Mouse (Mus musculus): ENCODE results near the gene Hist1h2bk.

Hist1h2bk gene

GRCm38 (mm10) chr13:22035267-22036148 lies at the start of gene Hist1h2bk, which contains the start of gene Hist1h2ah:
TSS of gene Hist1h2bk (plus strand) at chr13:22035870.
TSS of gene Hist1h2ah (minus strand) at chr13:22035568.
- DNase-seq (ENCODE audit: low spot score) = peak; percentile 91

- DNase-seq (ENCODE audit: low spot score) = no peak
Observed at GRCm38 (mm10) chr13:21992550-21992949, 43.1 kb upstream of the Hist1h2bk start.

- DNase-seq (ENCODE audit: low spot score) = no peak
Observed at GRCm38 (mm10) chr13:21993957-21994738, 41.5 kb upstream of the Hist1h2bk start.

- DNase-seq (ENCODE audit: low spot score) = no peak
Observed at GRCm38 (mm10) chr13:21994896-21995295, 40.8 kb upstream of the Hist1h2bk start.

- no peak for DNase-seq (ENCODE audit: low spot score)
Observed at GRCm38 (mm10) chr13:21995331-21995914, 40.2 kb upstream of the Hist1h2bk start.

DNA sequence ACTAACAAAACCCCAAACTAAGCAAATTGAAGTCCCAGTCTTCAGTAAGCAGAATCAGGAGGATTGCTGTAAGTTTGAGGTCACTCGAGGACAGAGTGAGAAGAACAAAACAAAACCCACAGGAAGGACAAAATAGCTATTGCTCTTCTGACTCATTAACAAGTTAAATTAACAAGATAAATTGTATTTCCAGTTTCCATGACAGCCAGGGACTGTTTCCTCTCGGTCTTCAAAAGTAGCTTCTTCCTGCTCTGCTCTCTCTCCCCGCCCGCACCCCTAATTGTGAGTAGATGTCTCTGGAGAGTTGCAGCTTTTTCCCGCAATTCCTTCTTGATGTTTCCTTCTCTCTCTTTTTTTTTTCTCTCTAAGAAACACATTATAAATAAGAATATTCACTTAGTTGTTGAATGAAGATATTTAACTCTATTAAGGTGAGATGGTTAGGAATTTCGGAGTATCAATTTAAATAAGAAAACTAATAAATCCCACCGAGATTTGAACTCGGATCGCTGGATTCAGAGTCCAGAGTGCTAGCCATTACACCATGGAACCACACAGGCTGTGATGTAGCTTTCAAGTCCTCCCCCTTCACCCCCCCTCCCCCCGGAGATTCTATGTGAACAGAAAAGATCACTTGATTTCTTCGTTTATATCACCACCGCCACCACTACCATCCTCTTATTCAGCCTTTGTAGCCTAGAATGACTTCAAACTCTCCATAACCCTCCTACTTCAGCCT lies 39.4 kb upstream of the Hist1h2bk start:
- DNase-seq (ENCODE audit: low spot score) = no peak

GRCm38 (mm10) chr13:21996840-21997185 lies 38.9 kb upstream of the Hist1h2bk start:
- no peak for DNase-seq (ENCODE audit: low spot score)

- DNase-seq (ENCODE audit: low spot score) = no peak
Observed at GRCm38 (mm10) chr13:21997201-21997820, 38.4 kb upstream of the Hist1h2bk start.

DNA sequence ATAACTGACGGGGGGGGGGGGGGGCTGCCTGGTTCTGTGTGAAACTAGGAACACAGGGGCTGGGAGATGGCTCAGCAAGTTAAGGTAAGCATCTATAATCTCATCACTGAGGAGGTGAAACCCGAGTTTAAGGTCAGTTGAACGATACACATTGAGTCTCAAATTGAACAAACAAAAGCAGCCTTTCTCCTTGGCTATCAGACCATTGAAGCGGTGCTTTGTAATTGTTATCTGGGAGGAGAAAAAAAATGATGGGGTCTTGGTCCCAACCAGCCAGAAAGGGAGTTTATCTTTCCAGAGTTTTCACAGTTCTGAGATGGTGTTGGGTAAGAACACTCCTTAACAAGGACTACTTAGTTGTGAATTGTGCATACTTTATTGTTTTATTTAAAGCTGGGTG lies 37.8 kb upstream of the Hist1h2bk start:
- no peak for DNase-seq (ENCODE audit: low spot score)

DNA sequence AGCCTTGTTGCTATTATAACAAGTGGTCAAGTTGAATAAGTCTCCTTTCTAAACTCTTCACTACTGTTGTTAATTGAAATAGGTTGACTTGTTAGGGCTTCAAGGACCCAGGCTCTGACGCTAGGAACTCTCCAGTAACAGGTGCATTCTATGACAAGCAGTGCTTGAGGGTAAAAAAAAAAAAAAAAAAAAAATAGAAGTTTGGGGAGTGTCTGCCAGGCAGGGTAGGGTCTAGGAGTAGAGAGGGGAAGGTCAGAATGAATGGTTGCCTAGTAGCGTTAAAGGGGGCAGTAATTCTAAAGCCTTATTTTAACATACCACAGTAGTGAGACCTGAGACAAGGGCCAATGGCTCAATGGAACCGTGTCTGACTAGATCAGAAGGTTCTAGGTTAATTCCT lies 37.3 kb upstream of the Hist1h2bk start:
- DNase-seq (ENCODE audit: low spot score) = no peak

DNA sequence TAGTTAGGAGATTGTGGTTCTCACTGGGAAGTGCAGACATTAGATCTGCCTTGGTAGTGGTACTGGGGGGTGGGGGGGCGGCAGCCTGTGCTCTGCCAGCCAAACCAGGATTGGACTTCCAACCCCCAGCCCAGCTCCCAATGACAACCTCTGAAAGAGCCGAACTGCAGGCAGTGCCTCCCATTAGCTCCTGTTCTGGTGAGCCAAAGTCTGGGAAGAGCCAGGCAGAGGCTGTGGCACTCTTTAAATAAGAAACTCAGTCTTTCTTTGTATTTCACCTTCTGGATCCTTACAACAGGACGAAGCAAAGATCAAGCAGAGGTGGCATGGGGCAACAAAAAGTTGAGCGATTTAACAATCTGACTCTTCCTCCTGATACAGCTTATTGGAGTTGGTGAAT lies 36.5 kb upstream of the Hist1h2bk start:
- DNase-seq (ENCODE audit: low spot score) = no peak

DNA sequence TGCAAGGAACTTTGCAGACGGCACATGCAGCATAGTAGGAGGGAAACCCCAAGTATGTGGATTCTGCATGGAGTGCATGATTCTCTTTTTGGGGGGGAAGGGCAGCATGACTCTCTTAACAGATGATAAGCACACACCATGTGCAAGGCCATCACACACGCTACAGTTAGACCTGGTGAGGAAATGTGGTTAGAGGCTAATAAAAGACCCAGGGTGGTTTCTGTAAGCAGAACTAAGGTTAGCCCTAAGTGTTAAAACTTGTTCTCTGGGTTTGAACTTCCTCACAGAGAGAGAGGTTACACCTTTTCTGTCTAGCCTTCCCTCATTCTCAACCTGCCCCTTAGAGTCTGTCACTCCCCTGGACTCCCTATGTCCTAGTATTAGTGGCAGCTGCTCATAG lies 34.3 kb upstream of the Hist1h2bk start:
- no peak for DNase-seq (ENCODE audit: low spot score)

DNA sequence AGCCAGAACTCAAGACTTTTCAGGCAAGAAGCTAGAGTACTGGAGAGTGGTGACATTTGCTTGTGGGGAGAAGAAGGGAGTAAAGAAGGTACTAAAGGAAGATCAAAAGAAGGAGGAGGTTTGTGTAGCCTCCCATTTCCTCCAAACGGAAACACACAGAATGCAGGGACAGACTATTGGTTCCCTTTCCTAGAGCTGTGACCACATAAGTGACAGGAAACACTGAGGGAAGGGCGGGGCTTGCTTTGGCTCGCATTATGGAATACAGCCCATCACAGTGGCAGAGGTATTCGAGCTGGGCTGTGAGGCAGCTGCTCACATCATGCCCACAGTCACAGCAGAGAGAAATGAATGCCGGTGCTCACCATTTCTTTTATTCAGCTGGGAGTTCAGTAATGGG lies 33.8 kb upstream of the Hist1h2bk start:
- DNase-seq (ENCODE audit: low spot score) = no peak

DNA sequence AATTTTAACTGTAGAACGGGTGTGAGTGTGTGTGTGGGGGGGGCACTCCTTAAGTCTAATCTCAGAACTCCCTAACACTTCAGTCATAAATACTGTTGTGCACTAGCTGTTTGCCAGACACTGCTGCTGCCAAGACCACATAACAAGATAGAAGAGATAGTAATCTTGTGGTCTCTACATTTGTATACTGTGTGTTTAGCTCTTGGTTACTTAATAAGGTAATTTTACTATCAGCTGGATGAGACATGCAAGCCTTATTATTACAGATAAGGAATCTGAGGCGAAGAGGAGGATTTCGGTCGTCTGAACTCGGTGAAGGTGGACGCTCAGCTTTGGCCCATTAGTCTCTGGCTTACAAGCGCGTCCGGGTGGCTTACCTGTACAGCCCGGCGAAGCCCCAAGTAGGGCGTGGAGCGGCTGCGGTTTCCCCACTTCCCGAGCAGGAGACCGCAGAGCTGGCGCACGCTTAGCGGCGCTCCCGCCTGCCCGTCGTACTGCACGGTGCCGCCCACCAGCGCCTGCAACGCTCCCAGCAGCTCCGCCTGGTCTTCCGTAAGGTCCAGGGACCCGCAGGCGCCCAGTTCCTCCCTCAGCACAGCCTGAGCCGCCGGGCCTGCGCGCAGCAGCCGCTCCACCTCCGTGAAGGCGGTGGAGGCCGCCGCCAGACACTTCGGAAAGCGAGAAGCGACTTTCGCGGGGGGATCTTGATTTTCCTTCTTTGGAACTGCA lies 29.9 kb upstream of the Hist1h2bk start:
- DNase-seq (ENCODE audit: low spot score) = no peak

GRCm38 (mm10) chr13:22006334-22007120 lies 29.1 kb upstream of the Hist1h2bk start:
- no peak for DNase-seq (ENCODE audit: low spot score)

DNA sequence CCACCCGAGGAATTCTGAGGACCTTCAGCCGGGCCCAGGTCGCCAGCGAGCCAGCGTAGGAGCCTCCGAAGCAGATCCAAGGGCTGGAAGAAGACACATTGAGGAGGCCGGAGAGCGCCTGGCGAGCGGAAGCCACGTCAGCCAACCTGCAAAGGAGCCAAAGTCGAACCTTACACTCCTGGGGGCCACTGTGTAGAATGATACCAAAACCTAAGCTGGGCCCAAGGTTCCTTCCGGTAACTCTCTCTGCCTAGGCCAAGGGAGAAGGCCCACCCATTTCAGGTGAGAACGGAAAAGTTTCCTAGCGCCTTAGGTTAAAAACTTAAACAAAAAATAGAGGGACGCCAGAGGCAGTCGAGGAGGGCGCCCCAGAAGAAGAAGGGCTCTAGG lies 28.6 kb upstream of the Hist1h2bk start:
- DNase-seq (ENCODE audit: low spot score) = no peak

- no peak for DNase-seq (ENCODE audit: low spot score)
Observed at GRCm38 (mm10) chr13:22007872-22008271, 27.8 kb upstream of the Hist1h2bk start.

GRCm38 (mm10) chr13:22008707-22009106 lies 27.0 kb upstream of the Hist1h2bk start:
- DNase-seq (ENCODE audit: low spot score) = no peak

GRCm38 (mm10) chr13:22009642-22010041 lies 26.0 kb upstream of the Hist1h2bk start, which contains the start of gene Prss16:
TSS of gene Prss16 (minus strand) at chr13:22009742.
- no peak for DNase-seq (ENCODE audit: low spot score)

DNA sequence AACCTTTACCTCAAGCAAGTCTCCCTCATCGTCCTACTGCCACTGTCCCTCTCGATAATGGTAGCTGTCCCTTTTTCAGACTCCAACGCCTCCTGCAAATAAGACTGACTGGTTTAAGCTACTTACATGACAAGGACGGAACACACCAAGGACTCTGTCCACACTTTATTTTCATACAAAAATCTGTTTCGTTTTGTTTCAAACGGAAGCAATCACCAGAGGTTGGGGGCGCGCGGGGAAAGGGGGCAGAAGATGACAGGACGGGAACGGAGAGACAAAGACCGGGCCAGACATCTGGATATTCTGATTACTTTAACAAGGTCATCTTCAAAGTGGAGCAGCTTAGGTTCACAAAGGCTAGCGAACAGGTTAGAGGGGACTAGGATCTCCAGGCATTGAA lies 22.0 kb upstream of the Hist1h2bk start:
- DNase-seq (ENCODE audit: low spot score) = no peak
